Comparison of ENCODE assay signal across 12 mouse cellular contexts in genomic region chr2:105661623-105662066, GRCm38 (mm10). TPM values are rescaled to one million over a fixed set of nuclear protein-coding genes. Genes with fewer than 3 reads are reported as not detected.
DNase-seq lines count a peak whose midpoint lies in the region; ATAC-seq lines count a peak whose summit lies in the region.
"Had no signal": no experiment of that assay in that cellular context is flagged by ENCODE, and none has a peak within 500 bp of the region (broad histone marks: within the 10 kb centered on the region; RNA-seq: fewer than 3 reads in every experiment).

No protein-coding gene starts in this region.

- ATAC-seq in intestine, embryonic 14.5 days (replicated peaks; ENCODE audit: low FRiP score, low TSS enrichment, low read depth), result no peak
- no peak for ATAC-seq in intestine, embryonic 16.5 days
- peak; percentile 50; the same call in 1 of the 2 replicates for ATAC-seq in forebrain, embryonic 16.5 days
- ATAC-seq in midbrain, embryonic 15.5 days (replicated peaks), result 0 out of 2 replicates have a peak, but pooled peaks have one; percentile 57
- ATAC-seq in CD4-positive, CD25-positive, alpha-beta regulatory T cell, adult 4 months, result no peak

- H3K27ac ChIP-seq in intestine, embryonic 14.5 days (ENCODE audit: low read depth), result no peak overlapping the region
- H3K27ac ChIP-seq in intestine, embryonic 16.5 days (ENCODE audit: low read length), result no peak overlapping the region
- H3K27ac ChIP-seq in forebrain, embryonic 16.5 days (ENCODE audit: low read length), result no peak overlapping the region
- H3K27ac ChIP-seq in midbrain, embryonic 15.5 days, result no peak overlapping the region
- H3K27ac ChIP-seq: embryonic facial prominence, embryonic 12.5 days; heart, embryonic 10.5 days; stomach, embryonic 15.5 days had no signal

- H3K36me3 ChIP-seq in intestine, embryonic 14.5 days (ENCODE audit: control insufficient read depth, insufficient read depth, low read length), result no peaks in the 10 kb centered on the region
- H3K36me3 ChIP-seq in intestine, embryonic 16.5 days (ENCODE audit: control insufficient read depth, insufficient read depth, low read length), result no peaks in the 10 kb centered on the region
- no peaks in the 10 kb centered on the region for H3K36me3 ChIP-seq in forebrain, embryonic 16.5 days (ENCODE audit: control insufficient read depth, insufficient read depth)
- H3K36me3 ChIP-seq in midbrain, embryonic 15.5 days (replicated peaks), result no peaks in the 10 kb centered on the region
- H3K36me3 ChIP-seq: embryonic facial prominence, embryonic 12.5 days; heart, embryonic 10.5 days; stomach, embryonic 15.5 days had no signal

- no peak overlapping the region for H3K4me3 ChIP-seq in intestine, embryonic 14.5 days (ENCODE audit: low read depth, low read length)
- H3K4me3 ChIP-seq in intestine, embryonic 16.5 days (ENCODE audit: low read length), result no peak overlapping the region
- H3K4me3 ChIP-seq in forebrain, embryonic 16.5 days (replicated peaks; ENCODE audit: low read length), result peak overlapping the region; percentile 17; the same call in 1 of the 2 replicates
- H3K4me3 ChIP-seq in midbrain, embryonic 15.5 days, result no peak overlapping the region
- H3K4me3 ChIP-seq: stomach, embryonic 15.5 days had no signal

- H3K4me1 ChIP-seq in intestine, embryonic 14.5 days (replicated peaks; ENCODE audit: control insufficient read depth, insufficient read depth, low read length), result no peaks in the 10 kb centered on the region
- no peaks in the 10 kb centered on the region for H3K4me1 ChIP-seq in intestine, embryonic 16.5 days (ENCODE audit: control insufficient read depth, insufficient read depth, low read length)
- peaks cover 20% of the 10 kb centered on the region for H3K4me1 ChIP-seq in forebrain, embryonic 16.5 days (replicated peaks; ENCODE audit: control insufficient read depth, insufficient read depth, low read length)
- H3K4me1 ChIP-seq in midbrain, embryonic 15.5 days, result peaks cover 7% of the 10 kb centered on the region

- no peak overlapping the region for H3K9ac ChIP-seq in intestine, embryonic 14.5 days (ENCODE audit: low read length)
- H3K9ac ChIP-seq in intestine, embryonic 16.5 days (ENCODE audit: low read depth, low read length), result no peak overlapping the region
- H3K9ac ChIP-seq in forebrain, embryonic 16.5 days (replicated peaks; ENCODE audit: low read depth, low read length), result 0 out of 2 replicates have a peak overlapping the region, but pooled peaks have one; percentile 29
- H3K9ac ChIP-seq in midbrain, embryonic 15.5 days, result no peak overlapping the region
- H3K9ac ChIP-seq: embryonic facial prominence, embryonic 12.5 days; lung, embryonic 14.5 days; stomach, embryonic 15.5 days had no signal

- H3K9me3 ChIP-seq in intestine, embryonic 14.5 days (ENCODE audit: control insufficient read depth, low read length), result no peaks in the 10 kb centered on the region
- no peaks in the 10 kb centered on the region for H3K9me3 ChIP-seq in intestine, embryonic 16.5 days (ENCODE audit: control insufficient read depth, low read length)
- no peaks in the 10 kb centered on the region for H3K9me3 ChIP-seq in forebrain, embryonic 16.5 days (ENCODE audit: control insufficient read depth, low read length)
- no peaks in the 10 kb centered on the region for H3K9me3 ChIP-seq in midbrain, embryonic 15.5 days
- H3K9me3 ChIP-seq: embryonic facial prominence, embryonic 12.5 days; heart, embryonic 10.5 days; stomach, embryonic 15.5 days had no signal

- peak; percentile 68 for DNase-seq in intestine, embryonic 14.5 days (ENCODE audit: low spot score)
- peak; percentile 55 for DNase-seq in embryo, embryonic 11 days
- no peak for DNase-seq in left cerebral cortex, postnatal 36 days (ENCODE audit: low spot score in 2 of 2)
- DNase-seq in thymus, postnatal 0 days (ENCODE audit: low spot score), result no peak
- DNase-seq: lung, embryonic 14.5 days had no signal

- H3K27me3 ChIP-seq in intestine, embryonic 14.5 days (replicated peaks; ENCODE audit: control insufficient read depth, insufficient read depth, low read length), result peaks cover 98% of the 10 kb centered on the region
- peaks cover 83% of the 10 kb centered on the region for H3K27me3 ChIP-seq in intestine, embryonic 16.5 days (replicated peaks; ENCODE audit: control insufficient read depth, insufficient read depth, low read length)
- H3K27me3 ChIP-seq in forebrain, embryonic 16.5 days (replicated peaks; ENCODE audit: control insufficient read depth, insufficient read depth, low read length), result peaks cover 66% of the 10 kb centered on the region
- peaks cover 84% of the 10 kb centered on the region for H3K27me3 ChIP-seq in midbrain, embryonic 15.5 days (replicated peaks)

- 2% methylated on average over 18 of the region's 18 CpGs for WGBS in intestine, embryonic 14.5 days
- WGBS in intestine, embryonic 16.5 days, result 2% methylated on average over 18 of the region's 18 CpGs
- WGBS in forebrain, embryonic 16.5 days, result 1% methylated on average over 18 of the region's 18 CpGs
- 2% methylated on average over 18 of the region's 18 CpGs for WGBS in midbrain, embryonic 15.5 days

- intact Hi-C loops in left cerebral cortex, postnatal 36 days (cut with DNase I), result no loop called here

- no peak overlapping the region for H3K4me2 ChIP-seq in intestine, embryonic 14.5 days (ENCODE audit: low read length)
- no peak overlapping the region for H3K4me2 ChIP-seq in intestine, embryonic 16.5 days (ENCODE audit: low read depth, low read length)
- peak overlapping the region; percentile 41 for H3K4me2 ChIP-seq in forebrain, embryonic 16.5 days (ENCODE audit: low read length)
- no peak overlapping the region for H3K4me2 ChIP-seq in midbrain, embryonic 15.5 days
- H3K4me2 ChIP-seq: embryonic facial prominence, embryonic 12.5 days; lung, embryonic 14.5 days; stomach, embryonic 15.5 days had no signal

RNA-seq across cellular contexts. Expression of gene Pax6, which starts 7.1 kb away (rescaled TPM):
- 0.19 and 2.2 TPM in 2 replicates for polyA plus RNA-seq in intestine, embryonic 14.5 days (2014; fragmentation: Nextera tagmentation; extraction: Ambion mirVana)
- 1.2 and 1.8 TPM in 2 replicates for polyA plus RNA-seq in intestine, embryonic 16.5 days (2015; fragmentation: Nextera tagmentation; extraction: Ambion mirVana)
- 39.9 and 42.2 TPM in 2 replicates for polyA plus RNA-seq in forebrain, embryonic 16.5 days (2015; fragmentation: Nextera tagmentation; extraction: Ambion mirVana)
- polyA plus RNA-seq in midbrain, embryonic 15.5 days (2015; fragmentation: Nextera tagmentation; extraction: Ambion mirVana), result 22.5 and 23.3 TPM in 2 replicates
- 10 to 100 TPM in 1 of 2 experiments, 1 to 10 TPM in 1; 8.1 to 12.4 TPM for total RNA-seq in left cerebral cortex, postnatal 36 days (2021)
- 1 to 10 TPM in 1 of 2 experiments, not detected in 1; 1.3 TPM for polyA plus RNA-seq in CD4-positive, CD25-positive, alpha-beta regulatory T cell, adult 4 months (2017; shearing (Covaris generic))
- polyA plus RNA-seq in thymus, postnatal 0 days (2015; fragmentation: Nextera tagmentation; extraction: Ambion mirVana), result 0.09 TPM in 1 of 2 replicates, not detected in the other
- polyA plus RNA-seq: lung, embryonic 14.5 days had no signal

Comparison
In these comparisons a context has a peak if more than half of its experiments do, and no peak if none do; other contexts are left out.
1. ATAC-seq: peak in forebrain, embryonic 16.5 days (single experiment) and midbrain, embryonic 15.5 days (single experiment); none in intestine, embryonic 14.5 days (single experiment), intestine, embryonic 16.5 days (single experiment) and CD4-positive, CD25-positive, alpha-beta regulatory T cell, adult 4 months (single experiment).
2. DNase-seq: peak in intestine, embryonic 14.5 days (single experiment) and embryo, embryonic 11 days (single experiment); none in left cerebral cortex, postnatal 36 days (0 of 2) and thymus, postnatal 0 days (single experiment).